Mouse (Mus musculus) inflammation-experienced regulatory T-cells, adult 6 months (primary cell): Measurements from ENCODE around the gene Tmem267. TPM values are rescaled to one million over a fixed set of nuclear protein-coding genes. Genes with fewer than 3 reads are reported as not detected.
"Not testable (repeated sequence)": the region's sequence is repeated elsewhere in the genome, so short reads cannot be mapped to it uniquely, and the experiment has no call there.

ENCODE experiments used
- ATAC-seq: one replicate; pipeline ENCODE4 v1.8.0; 2017
- polyA plus RNA-seq, 3 experiments: library from polyadenylated mRNA; unstranded; fragments of 100-300 nt; shearing (Covaris generic); gene quantifications; one replicate each; pipeline ENCODE4 v1.2.1; 2017

Gene Tmem267
- polyA plus RNA-seq: 1 to 10 TPM; 1.6 to 5.4 (median 4.6) TPM

- ATAC-seq: no peak
These were observed at the start of gene Tmem267, which contains the start of gene 3110070M22Rik for GRCm38 (mm10) chr13:119487880-119488580. TSS of gene Tmem267 (plus strand) at chr13:119488039. TSS of gene 3110070M22Rik (minus strand) at chr13:119488383.

GRCm38 (mm10) chr13:119442244-119442643, 45.6 kb upstream of the Tmem267 start:
- ATAC-seq: no peak

- ATAC-seq: no peak
These were observed 34.3 kb upstream of the Tmem267 start for GRCm38 (mm10) chr13:119453563-119453962.

- no peak for ATAC-seq
These were observed 32.8 kb upstream of the Tmem267 start for GRCm38 (mm10) chr13:119455082-119455481.

- ATAC-seq: no peak
These were observed 31.5 kb upstream of the Tmem267 start for GRCm38 (mm10) chr13:119456342-119456741.

- ATAC-seq: no peak
These were observed 25.8 kb upstream of the Tmem267 start for GRCm38 (mm10) chr13:119461900-119462595.

- ATAC-seq: peak; percentile 98
These were observed 25.0 kb upstream of the Tmem267 start, which contains the start of gene 4833420G17Rik for GRCm38 (mm10) chr13:119462596-119463560. TSS of gene 4833420G17Rik (plus strand) at chr13:119462768.

GRCm38 (mm10) chr13:119476631-119477030, 11.2 kb upstream of the Tmem267 start:
- no peak for ATAC-seq

GRCm38 (mm10) chr13:119477789-119478188, 10.1 kb upstream of the Tmem267 start:
- ATAC-seq: no peak

- ATAC-seq: no peak
These were observed 485 bp upstream of the Tmem267 start for GRCm38 (mm10) chr13:119487354-119487753.

GRCm38 (mm10) chr13:119492083-119492482, 4.2 kb downstream of the Tmem267 start:
- not testable (repeated sequence) for ATAC-seq

- ATAC-seq: not testable (repeated sequence)
These were observed 7.1 kb downstream of the Tmem267 start for GRCm38 (mm10) chr13:119494938-119495337.

GRCm38 (mm10) chr13:119596321-119597211, 108.7 kb downstream of the Tmem267 start:
- ATAC-seq: not testable (repeated sequence)

GRCm38 (mm10) chr13:119598466-119598865, 110.6 kb downstream of the Tmem267 start:
- ATAC-seq: not testable (repeated sequence)

GRCm38 (mm10) chr13:119599066-119599465, 111.2 kb downstream of the Tmem267 start:
- ATAC-seq: not testable (repeated sequence)

GRCm38 (mm10) chr13:119599498-119599897, 111.7 kb downstream of the Tmem267 start:
- not testable (repeated sequence) for ATAC-seq

- ATAC-seq: not testable (repeated sequence)
These were observed 112.3 kb downstream of the Tmem267 start for GRCm38 (mm10) chr13:119600166-119600565.

GRCm38 (mm10) chr13:119602688-119603331, 115.0 kb downstream of the Tmem267 start:
- ATAC-seq: not testable (repeated sequence)

GRCm38 (mm10) chr13:119603890-119604289, 116.1 kb downstream of the Tmem267 start:
- not testable (repeated sequence) for ATAC-seq

- ATAC-seq: not testable (repeated sequence)
These were observed 116.5 kb downstream of the Tmem267 start for GRCm38 (mm10) chr13:119604322-119604721.

GRCm38 (mm10) chr13:119618841-119619240, 131.0 kb downstream of the Tmem267 start:
- no peak for ATAC-seq
